Mouse (Mus musculus): ENCODE results near the gene Arhgef2.

Gene Arhgef2

DNA sequence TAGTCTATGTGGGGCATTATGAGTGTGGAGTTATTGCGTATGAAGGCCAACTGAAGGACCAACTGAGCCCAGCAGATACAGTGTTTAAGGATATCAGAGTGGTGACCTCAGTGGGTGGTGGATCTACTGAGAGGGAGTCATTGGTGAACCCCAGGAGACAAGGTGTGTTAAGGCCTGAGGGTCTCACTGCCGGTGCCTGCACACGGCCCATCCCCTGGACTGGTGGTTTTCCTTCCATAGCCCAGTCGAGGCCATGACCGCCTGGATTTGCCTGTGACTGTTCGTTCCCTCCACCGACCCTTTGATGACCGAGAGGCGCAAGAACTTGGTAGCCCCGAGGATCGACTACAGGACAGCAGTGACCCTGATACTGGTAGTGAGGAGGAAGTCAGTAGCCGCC, 40.2 kb downstream of the Arhgef2 start:
- no peak for DNase-seq (ENCODE audit: low spot score)

DNA sequence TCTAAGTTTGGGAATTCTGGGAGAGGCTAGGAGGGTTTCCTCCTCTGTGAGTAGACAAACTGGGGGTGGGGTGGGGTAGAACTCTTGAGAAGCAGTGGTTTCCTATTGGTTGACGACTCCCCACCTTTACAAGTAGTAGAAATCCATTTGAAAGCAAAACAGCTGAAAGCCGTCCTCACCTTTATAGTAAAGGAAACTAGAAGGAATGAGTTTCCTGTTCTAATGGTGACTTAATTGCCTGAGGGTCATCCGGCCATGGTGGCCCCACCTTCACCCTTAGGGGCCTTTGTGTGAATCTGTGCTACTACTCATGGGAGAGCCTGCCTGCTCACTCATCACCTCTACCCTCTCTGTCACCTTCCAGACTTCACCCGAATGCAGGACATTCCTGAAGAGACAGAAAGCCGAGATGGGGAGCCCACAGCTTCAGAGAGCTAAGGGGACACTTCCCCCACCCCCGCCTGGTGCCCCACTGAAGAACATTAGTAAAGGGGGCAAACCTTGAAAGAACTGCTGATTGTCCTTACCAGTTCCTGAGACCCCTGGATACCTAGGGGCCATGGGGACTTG, 40.7 kb downstream of the Arhgef2 start:
- no peak for DNase-seq (ENCODE audit: low spot score)

DNA sequence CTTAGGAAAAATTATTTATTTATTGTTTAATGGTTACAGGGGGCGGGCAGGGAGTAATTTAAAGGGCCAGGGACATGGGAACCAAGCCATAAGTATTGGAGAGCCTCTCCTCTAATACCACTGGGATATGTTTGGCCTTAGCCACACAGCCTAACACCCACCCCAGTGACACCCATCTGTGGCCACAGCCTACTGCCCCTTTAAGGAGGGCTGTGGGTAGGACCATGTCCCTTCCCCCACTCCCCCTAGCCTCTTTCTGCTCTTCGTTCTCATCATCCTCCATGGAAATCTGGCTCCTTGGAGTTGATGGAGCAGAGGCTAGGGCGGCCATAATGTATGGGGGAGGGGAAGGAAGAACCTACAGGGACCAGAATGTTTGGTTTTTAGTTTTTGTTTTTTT, 41.3 kb downstream of the Arhgef2 start:
- DNase-seq (ENCODE audit: low spot score) = no peak

DNA sequence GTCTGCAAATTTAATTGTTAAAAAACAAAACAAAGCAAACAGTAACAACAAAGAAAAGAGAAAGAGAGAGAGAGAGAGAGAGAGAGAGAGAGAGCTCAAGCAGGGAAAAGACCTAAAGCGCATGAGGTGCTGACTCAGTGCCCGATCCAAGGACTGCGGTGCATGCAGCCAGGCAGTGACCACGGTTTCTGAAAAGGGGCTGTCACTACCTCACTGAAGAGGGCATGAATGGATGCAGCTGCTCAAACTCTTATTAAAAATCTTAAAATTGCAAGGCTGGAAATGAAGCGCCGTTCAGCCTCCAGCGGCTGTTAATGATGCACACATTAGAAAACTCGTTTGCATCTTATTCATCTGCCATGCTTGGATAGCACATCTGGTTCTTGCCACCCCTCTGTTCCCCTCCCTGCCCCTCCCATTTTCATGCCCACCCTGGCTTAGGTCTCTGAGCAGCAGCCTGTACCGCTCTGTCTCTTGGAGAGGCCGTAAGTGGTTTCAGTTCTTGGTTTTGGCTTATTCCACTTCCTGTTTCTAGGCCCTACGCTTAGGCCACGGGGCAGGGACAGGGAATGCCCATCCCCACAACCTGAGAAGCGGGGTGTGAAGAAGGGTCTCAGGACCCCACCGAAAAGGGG, 42.1 kb downstream of the Arhgef2 start:
- DNase-seq (ENCODE audit: low spot score) = no peak

DNA sequence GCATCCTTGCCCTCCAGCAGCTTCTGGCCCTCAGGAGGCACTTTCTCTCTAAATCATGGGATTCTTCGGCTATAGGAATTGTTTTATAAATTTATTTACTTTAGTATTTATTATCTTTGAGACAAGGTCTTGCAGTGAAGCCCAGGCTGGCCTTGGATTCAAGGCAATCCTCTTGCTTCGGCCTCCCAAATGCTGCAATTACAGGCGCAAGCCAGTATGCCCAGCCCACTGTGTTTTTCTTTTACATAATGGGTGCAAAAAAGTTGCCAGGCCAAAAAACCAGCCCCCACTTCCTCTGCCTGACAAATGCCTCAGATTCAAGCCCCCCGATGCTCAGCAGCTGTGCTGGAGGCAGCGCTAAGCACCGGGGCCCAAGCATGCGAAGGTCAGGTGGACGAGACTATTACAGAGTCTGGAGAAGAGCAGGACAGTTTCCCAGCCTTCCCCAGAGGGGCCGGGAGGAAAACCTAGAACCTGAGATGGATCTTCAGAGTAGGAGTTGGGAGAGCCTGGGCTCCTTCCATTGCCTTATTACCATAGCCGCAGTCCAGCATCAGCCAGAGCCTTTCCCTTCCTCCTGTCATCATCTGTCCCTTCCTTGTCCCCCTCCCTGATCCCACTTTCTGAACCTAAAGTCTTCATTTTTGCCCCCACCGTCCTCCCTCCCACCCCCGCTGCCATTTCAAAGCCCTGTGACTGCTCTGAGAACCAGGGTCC, 42.8 kb downstream of the Arhgef2 start:
- no peak for DNase-seq (ENCODE audit: low spot score)

DNA sequence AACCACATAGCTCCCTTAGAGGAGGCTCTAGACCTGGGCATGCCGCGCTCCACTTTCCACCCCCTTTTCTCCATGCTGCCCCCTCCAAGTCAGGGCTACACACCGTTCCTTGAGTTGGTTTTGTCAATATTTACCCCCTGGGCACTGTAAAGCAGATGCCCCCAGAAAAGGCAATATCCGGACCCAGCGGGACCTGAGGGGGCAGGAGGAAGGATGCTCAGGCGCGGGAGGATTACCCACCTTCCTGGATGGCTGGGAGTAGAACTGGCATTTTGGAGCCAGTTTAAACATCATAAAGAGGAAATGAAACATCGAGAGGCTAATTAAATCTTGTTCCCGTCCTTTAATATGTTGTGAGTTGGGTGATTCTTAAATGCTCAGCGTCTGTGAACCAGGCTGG, 43.4 kb downstream of the Arhgef2 start:
- DNase-seq (ENCODE audit: low spot score) = no peak

DNA sequence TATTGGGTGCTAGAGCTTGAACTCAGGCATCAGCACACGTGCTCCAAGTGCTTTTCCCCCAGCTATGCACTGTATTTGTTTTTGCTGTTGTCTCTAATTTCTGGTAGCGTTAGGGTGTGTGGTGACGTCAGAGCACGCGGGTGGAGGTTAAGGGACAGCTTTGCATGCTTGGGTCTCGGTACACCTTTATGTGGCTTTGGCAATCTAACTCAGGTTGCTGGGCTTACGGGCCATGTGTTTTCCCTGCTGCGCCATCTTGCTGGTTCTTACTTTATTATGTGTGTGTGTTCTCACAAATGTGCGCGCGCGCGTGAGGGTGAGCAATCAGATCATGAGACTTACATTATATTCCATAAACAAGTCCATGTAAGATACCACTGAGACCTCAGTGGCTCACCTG, 44.2 kb downstream of the Arhgef2 start:
- DNase-seq (ENCODE audit: low spot score) = no peak

DNA sequence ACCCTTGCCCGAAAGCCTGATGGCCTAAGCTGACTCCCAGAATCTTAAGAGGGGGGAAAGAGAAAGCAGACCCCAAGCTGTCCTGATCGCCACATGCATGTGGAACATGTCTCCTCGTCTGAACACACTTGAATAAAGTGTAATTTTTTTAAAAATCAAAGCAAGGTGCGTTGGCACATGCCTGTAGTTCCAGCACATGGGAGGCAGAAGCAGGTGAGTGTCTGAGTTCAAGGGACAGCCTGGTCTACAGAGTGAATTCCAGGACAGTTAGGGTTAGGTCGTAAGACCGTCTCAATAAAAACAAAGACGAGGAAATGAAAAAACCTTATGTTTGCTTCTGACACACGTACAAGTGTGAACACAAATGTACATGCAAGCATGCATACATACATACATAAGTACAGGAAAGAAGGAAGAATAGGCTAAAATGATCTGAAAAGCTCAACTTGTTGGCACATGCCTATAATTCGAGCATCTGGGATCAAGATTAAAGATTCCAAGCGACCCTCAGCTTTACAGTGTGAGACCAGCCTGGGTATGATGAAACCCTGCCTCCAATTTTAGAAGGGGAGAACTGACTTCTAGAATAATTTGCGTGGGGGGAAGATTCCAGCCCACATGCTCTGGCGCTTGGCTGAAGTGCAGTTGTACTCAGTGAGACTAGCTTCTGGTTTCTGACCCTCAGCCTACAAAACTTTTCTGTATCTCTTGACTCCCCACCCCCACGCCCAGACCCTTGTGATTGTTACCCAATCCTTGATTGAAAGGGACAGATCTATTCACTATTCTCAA, 45.1 kb downstream of the Arhgef2 start:
- DNase-seq (ENCODE audit: low spot score) = no peak

DNA sequence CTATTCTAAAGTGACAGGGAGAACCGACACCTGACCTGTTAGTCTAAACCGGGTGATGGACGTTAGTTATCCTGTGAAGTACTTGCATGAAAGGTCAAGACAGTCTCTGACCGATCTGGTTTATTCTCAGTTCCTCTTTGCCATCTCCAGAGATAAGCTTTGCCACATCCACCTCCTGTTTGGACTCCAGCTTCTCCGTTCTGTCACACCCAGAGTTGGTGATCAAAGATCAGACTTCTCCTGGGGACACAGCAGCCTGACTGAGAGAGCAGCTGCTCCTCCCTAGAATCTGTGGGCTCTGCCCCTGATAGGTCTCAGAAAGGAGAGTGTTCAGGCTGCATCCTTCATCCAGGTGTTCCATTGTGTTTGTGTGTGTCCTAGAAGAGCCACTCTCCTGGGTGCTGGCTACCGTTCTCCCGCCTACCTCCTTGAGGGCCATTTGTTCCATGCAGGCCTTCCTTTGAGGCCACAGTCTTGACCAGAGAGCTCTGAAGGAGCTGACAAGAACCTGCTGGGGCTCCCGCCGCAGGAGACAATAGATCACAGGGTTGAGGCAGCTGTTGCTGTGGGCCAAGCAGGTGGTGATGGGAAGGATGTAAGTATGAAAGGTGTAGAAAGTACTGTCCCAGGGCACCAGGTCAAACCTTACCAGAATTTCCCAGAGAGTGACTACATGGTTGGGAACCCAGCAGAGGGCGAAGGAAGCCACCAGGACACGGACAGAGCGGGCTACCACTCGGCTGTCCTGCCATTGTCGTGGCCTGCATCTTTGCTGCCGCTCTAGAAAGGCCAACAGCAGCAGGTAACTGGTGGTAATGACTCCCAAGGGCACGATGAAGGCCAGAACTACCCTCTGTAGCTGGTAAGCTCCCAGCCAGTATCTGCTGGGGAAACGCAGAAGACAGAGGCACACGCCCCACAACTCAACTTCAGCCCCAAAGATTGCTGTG, 46.2 kb downstream of the Arhgef2 start:
- no peak for DNase-seq (ENCODE audit: low spot score)

DNA sequence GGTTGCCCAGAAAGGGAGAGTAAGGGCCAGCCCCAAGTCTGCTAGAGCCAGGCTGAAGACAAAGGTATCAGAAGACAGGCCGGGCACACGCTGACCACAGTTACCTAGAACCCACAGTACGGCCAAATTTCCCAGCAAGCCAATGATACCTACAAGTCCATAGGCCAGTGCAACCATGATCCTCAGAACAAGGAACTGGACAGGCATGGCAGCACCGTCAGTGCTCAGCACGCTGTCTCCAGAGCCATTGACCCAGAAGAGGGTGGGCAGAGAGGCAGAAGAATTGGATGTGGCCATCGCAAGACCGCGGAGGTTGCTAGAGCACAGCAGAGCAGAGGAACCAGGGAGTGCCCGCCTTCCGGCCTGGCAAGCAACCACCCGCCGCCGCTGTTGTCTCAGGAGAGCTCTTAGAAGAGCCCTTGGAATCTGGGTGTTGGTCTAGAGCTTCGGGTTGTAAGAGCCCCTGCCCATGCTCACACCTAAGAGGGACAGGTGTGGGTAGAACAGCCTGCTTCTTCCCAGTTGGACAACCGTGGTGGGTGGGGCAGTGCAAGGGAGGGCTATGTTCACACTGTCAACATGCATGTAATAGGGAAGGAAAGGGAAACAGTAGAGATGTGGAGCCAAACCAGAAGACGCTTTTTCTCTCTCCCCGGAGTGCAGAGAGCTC, 47.2 kb downstream of the Arhgef2 start, which contains the start of gene Rxfp4:
Gene Rxfp4 (minus strand): TSS at position 297 of the 670 bp plus-strand sequence.
- no peak for DNase-seq (ENCODE audit: low spot score)

DNA sequence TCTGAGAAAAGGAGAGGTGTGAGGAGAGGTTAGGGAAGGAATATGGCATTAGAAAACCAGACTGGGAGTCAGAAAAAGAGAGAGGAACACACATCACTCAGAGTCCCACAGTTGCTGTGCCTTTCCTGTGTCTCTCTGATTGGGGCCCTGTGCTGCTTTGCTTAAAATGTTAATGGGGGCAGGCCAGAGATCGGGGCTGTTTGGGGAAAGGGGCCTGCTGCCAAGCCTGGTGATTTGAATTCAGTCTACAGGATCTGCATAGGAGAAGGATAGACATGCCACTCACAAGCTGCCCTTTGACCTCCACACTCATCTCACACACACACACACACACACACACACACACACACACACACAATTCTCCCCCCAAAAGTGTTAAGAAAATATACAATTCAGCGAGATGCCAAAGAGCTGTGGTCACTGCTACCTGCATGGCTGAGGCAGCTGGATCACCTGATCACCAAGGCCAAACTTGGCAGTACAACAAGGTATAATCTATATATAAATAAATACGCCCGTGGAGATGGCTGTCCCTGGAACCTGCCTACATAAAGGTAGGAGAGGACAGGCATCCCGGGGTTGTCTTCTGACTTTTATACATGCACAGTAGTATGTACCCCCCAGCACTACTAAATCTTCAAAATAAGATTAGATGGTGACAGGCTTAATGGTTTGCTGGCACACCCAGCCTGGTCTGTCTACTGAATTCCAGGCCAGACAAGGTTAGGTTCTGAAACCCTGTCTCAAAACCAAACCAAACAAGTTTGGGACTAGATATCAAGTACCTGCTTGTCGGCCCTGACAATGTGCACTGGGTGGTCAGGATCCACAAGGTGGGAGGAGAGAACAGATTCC, 48.0 kb downstream of the Arhgef2 start:
- DNase-seq (ENCODE audit: low spot score) = no peak

DNA sequence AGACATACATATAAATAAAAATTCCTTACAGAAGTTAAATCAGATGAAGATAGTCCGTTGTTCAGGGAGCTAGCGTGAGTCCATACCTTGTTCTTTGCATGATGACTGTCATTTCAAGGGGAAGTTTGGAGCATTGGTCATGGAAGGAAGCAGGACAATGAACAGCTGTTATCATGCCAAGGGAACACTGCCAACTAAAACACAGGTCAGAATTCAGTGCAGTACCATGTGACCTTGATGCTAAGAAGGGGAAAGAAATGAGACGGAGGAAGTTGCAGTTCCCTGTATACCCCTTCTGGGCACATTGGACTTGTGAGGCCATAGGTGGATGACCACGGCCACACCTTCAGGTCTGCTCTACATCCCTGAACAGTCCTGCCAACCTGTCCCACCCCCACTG, 48.9 kb downstream of the Arhgef2 start:
- DNase-seq (ENCODE audit: low spot score) = no peak

DNA sequence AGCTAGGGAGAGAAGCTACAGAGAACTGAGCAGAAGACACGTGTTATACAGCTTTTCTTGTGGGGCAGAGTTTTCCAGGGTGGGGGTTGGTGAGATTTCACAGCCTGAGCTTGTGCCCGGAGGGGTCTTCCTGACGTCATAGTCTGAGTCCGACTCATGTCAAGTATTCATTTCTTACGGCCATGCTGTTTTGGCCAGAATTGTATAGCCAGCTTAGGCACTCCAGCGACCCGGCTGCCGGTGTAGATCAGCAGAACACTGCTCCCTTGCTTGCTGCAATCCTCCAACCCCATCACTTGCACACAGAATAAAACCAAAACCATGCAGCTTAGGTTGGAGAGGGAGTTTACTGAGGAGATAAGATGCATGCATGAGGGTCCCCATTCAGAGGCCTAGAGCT, 49.9 kb downstream of the Arhgef2 start:
- DNase-seq (ENCODE audit: low spot score) = no peak

DNA sequence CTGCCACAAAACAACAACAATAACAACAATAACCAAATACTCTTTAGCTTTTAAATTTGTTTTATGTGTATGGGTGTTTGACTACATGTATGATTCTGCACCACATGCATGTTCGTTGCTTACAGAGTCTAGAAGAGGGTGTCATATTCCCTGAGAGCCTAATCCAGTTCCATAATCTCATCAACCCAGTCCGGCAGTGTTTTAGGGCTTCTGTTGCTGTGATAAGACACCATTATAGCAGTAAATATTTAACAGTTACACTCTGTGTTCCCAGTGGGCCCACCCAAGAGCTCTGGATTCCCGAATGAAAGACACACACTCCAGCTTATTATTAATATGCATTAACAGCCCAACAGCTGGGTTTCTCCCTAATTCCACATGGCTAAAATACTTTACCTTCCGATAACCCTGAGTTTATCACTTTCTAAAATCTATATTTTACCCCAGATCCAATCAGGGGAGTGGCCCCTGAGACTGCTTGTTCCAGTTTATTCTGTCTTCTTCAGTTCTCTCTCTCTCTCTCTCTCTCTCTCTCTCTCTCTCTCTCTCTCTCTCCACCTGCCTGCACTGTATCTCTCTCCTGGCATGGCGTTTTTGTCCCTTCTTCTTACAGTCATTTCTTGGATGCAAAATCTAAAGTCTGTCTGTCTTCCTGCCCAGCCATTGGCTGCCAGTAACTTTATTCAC, 52.8 kb downstream of the Arhgef2 start:
- no peak for DNase-seq (ENCODE audit: low spot score)

DNA sequence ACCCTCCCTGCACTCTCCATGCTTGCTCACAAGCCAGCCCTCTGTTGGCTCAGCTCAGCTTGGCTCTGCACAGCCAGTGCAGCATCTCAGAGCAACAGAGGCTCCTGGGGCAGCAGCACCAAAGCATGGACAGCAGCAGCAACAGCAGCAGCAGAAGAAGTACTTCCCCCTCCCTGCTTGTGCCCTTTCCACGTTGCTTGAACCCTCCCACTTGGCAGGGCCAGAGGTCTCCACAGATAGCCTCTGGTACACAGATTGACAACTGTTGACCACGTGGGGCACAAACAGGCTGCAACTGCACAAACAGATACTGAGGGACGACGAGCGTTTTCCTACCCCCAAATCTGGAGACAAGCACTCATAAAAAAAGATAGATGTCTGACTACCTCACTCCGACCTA, 54.0 kb downstream of the Arhgef2 start:
- no peak for DNase-seq (ENCODE audit: low spot score)

DNA sequence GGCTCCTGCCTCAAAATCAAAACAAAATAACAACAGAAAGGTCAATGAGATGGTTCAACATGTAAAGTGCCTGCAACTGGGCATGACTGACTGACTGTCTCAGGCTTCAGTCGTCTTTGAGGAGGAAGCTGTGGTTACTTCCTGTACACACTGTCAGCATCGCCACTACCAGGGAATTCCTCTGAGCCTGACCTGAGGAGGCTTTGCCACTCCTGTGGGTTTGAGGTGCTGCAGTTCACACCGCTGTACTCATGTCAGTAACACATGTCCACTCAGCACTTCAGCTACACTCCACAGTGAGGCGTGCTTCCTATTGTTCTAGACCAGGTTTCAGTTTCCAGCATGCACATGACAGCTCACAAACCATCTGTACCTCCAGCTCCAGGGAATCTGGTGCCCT, 58.3 kb downstream of the Arhgef2 start:
- no peak for DNase-seq (ENCODE audit: low spot score)

DNA sequence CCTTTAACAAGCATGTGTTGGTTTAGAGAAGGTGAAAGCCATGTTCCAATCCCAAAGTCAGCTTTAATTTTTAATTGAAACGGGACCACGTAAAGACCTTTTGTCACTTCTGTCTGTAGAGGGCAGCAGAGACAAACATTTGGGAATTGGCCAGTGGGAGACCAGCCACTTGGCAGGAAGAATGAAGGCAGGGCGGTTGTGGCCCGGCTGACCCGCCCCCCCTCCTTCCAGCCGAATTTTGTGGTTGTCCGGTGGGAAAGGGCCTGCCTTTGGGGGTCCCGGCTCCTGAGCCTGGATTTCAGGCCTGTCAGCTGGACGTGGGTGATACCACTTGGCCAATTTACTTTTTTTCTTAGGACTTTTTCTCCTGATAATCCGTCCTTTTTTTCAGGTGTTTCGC, 71.6 kb downstream of the Arhgef2 start:
- peak; percentile 95 for DNase-seq (ENCODE audit: low spot score)

DNA sequence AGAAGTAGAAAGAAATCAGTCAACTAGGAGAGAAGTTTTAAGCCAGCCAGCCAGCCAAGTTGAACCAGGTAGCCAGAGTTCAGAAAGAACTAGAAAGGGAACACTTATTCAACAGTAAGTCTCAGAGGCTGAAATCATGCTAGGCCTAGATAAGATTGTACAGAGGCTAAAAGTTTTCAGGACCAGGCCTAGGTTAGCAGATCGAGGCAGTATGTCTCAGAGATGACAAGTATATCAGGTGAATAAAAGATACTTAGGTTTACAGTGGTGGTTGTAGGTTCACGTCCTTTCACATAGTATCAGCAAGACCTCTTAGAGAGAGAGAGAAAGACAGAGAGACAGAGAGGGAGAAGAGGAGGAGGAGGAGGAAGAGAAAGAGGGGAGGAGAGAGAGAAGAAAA, 78.0 kb downstream of the Arhgef2 start:
- DNase-seq (ENCODE audit: low spot score) = no peak

DNA sequence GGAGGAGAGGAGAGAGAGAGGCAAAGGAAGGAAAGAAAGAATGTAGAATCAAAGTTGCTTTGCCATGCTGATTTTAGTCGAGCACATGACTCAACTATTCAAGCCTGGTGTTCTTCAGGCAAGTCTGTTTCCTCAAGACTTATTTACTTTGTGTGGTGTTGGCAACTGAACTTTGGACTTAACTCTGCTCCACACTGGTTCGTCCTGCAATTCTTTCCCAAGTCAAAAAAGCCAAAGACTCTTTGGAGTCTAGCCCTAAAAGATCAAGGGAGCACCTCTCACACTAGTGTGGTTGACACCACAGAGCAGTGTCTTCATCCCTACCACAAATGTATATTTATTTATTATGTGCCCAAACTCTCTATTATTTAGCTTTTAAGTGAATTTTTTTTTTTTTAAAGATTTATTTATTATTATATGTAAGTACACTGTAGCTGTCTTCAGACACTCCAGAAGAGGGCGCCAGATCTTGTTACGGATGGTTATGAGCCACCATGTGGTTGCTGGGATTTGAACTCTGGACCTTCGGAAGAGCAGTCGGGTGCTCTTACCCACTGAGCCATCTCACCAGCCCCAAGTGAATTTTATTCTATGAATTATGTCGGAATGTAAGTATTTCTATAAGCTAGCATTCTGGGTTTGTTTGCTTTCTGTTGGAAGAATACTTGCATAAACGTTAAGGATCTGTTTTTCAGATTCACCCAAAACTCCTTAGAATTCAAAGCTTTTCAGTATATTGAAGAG, 78.6 kb downstream of the Arhgef2 start:
- no peak for DNase-seq (ENCODE audit: low spot score)

All from embryo, embryonic 10 days (tissue).